Mouse (Mus musculus) splenic B cell, adult 2 months (primary cell): ENCODE results near the gene Clrn3.
"Not testable (repeated sequence)": the region's sequence is repeated elsewhere in the genome, so short reads cannot be mapped to it uniquely, and the experiment has no call there.

Source experiments
- DNase-seq: peaks from one replicate; pipeline ENCODE4 v3.0.0-alpha.2; 2011; ENCODE audit warnings: low read depth, low spot score
- H3K27me3 ChIP-seq: 2 replicates; pipeline ENCODE4 v1.6.1; 2012; ENCODE audit warnings: mild to moderate bottlenecking, low read length, moderate library complexity, mixed read lengths; ENCODE audit not compliant: control insufficient read depth, poor library complexity, insufficient read depth, severe bottlenecking
- H3K36me3 ChIP-seq: 2 replicates; pipeline ENCODE4 v1.6.1; 2012; ENCODE audit warnings: mild to moderate bottlenecking, low read length, moderate library complexity, mixed read lengths; ENCODE audit not compliant: control insufficient read depth, poor library complexity, insufficient read depth, severe bottlenecking

The Clrn3 gene

GRCm38 (mm10) chr7:135528515-135528914, at the start of gene Clrn3:
Gene Clrn3 (minus strand): TSS chr7:135528654.
- Histone ChIP-seq H3K27me3 (no peaks in the 10 kb centered on the region), H3K36me3 (no peaks in the 10 kb centered on the region)
- no peak for DNase-seq

- no peaks in the 10 kb centered on the region for H3K36me3 ChIP-seq
- no peak for DNase-seq
- no peaks in the 10 kb centered on the region for H3K27me3 ChIP-seq
Observed at GRCm38 (mm10) chr7:135576329-135576728, 47.9 kb upstream of the Clrn3 start.

GRCm38 (mm10) chr7:135575319-135576069, 47.0 kb upstream of the Clrn3 start:
- not testable (repeated sequence) for H3K27me3 ChIP-seq, H3K36me3 ChIP-seq, DNase-seq

GRCm38 (mm10) chr7:135571951-135572559, 43.6 kb upstream of the Clrn3 start:
- Histone ChIP-seq H3K36me3 (no peaks in the 10 kb centered on the region), H3K27me3 (no peaks in the 10 kb centered on the region)
- DNase-seq, result no peak

GRCm38 (mm10) chr7:135571392-135571791, 42.9 kb upstream of the Clrn3 start:
- DNase-seq, result no peak
- no peaks in the 10 kb centered on the region for H3K36me3 ChIP-seq
- H3K27me3 ChIP-seq, result no peaks in the 10 kb centered on the region

- no peak for DNase-seq
- H3K27me3 ChIP-seq, result no peaks in the 10 kb centered on the region
- H3K36me3 ChIP-seq, result no peaks in the 10 kb centered on the region
Observed at GRCm38 (mm10) chr7:135568550-135568949, 40.1 kb upstream of the Clrn3 start.

- no peak for DNase-seq
- no peaks in the 10 kb centered on the region for H3K36me3 ChIP-seq
- H3K27me3 ChIP-seq, result no peaks in the 10 kb centered on the region
Observed at GRCm38 (mm10) chr7:135567582-135567981, 39.1 kb upstream of the Clrn3 start.

- no peak for DNase-seq
- Histone ChIP-seq H3K27me3 (no peaks in the 10 kb centered on the region), H3K36me3 (no peaks in the 10 kb centered on the region)
Observed at GRCm38 (mm10) chr7:135566013-135566412, 37.6 kb upstream of the Clrn3 start.

GRCm38 (mm10) chr7:135564022-135564421, 35.6 kb upstream of the Clrn3 start:
- Histone ChIP-seq H3K27me3 (no peaks in the 10 kb centered on the region), H3K36me3 (no peaks in the 10 kb centered on the region)
- no peak for DNase-seq

GRCm38 (mm10) chr7:135560280-135560679, 31.8 kb upstream of the Clrn3 start:
- no peak for DNase-seq
- Histone ChIP-seq H3K36me3 (no peaks in the 10 kb centered on the region), H3K27me3 (no peaks in the 10 kb centered on the region)

GRCm38 (mm10) chr7:135556663-135557402, 28.4 kb upstream of the Clrn3 start:
- Histone ChIP-seq H3K27me3 (no peaks in the 10 kb centered on the region), H3K36me3 (no peaks in the 10 kb centered on the region)
- no peak for DNase-seq

- Histone ChIP-seq H3K27me3 (no peaks in the 10 kb centered on the region), H3K36me3 (no peaks in the 10 kb centered on the region)
- no peak for DNase-seq
Observed at GRCm38 (mm10) chr7:135553550-135553949, 25.1 kb upstream of the Clrn3 start.

GRCm38 (mm10) chr7:135551547-135551946, 23.1 kb upstream of the Clrn3 start:
- no peaks in the 10 kb centered on the region for H3K27me3 ChIP-seq
- no peaks in the 10 kb centered on the region for H3K36me3 ChIP-seq
- no peak for DNase-seq

GRCm38 (mm10) chr7:135548434-135548833, 20.0 kb upstream of the Clrn3 start:
- no peak for DNase-seq
- no peaks in the 10 kb centered on the region for H3K36me3 ChIP-seq
- H3K27me3 ChIP-seq, result no peaks in the 10 kb centered on the region

- no peak for DNase-seq
- H3K36me3 ChIP-seq, result no peaks in the 10 kb centered on the region
- H3K27me3 ChIP-seq, result no peaks in the 10 kb centered on the region
Observed at GRCm38 (mm10) chr7:135546530-135546929, 18.1 kb upstream of the Clrn3 start.
